Comparison of ENCODE assay signal across 17 mouse cellular contexts in genomic region chr16:49720671-49721070, GRCm38 (mm10). TPM values are rescaled to one million over a fixed set of nuclear protein-coding genes. Genes with fewer than 3 reads are reported as not detected.
A peak's percentile ranks its signal among the peaks of the same experiment; 100 is the strongest.
DNase-seq lines count a peak whose midpoint lies in the region; ATAC-seq and TF ChIP-seq lines count a peak whose summit lies in the region.
"Had no signal": no experiment of that assay in that cellular context is flagged by ENCODE, and none has a peak within 500 bp of the region (broad histone marks: within the 10 kb centered on the region; RNA-seq: fewer than 3 reads in every experiment).

No protein-coding gene starts in this region.

- TF ChIP-seq CTCF in hindbrain, postnatal 0 days (IDR thresholded peaks at IDR 0.05; ENCODE audit: low read depth) = no peak

- H3K4me2 ChIP-seq in hindbrain, postnatal 0 days (ENCODE audit: low read depth, low read length) = no peak overlapping the region
- H3K4me2 ChIP-seq in hindbrain, embryonic 11.5 days (replicated peaks; ENCODE audit: low read depth, low read length) = no peak overlapping the region
- no peak overlapping the region for H3K4me2 ChIP-seq in heart, embryonic 11.5 days
- H3K4me2 ChIP-seq: heart, embryonic 13.5 days; limb, embryonic 12.5 days had no signal

- H3K9ac ChIP-seq in hindbrain, postnatal 0 days (replicated peaks; ENCODE audit: low read length) = no peak overlapping the region
- no peak overlapping the region for H3K9ac ChIP-seq in hindbrain, embryonic 11.5 days (ENCODE audit: low read depth, low read length)
- no peak overlapping the region for H3K9ac ChIP-seq in heart, embryonic 11.5 days (ENCODE audit: low read depth, low read length)
- H3K9ac ChIP-seq: heart, embryonic 13.5 days; limb, embryonic 12.5 days; liver, embryonic 14.5 days had no signal

- no peak overlapping the region for H3K27ac ChIP-seq in hindbrain, postnatal 0 days
- no peak overlapping the region for H3K27ac ChIP-seq in hindbrain, embryonic 11.5 days (ENCODE audit: low read depth, low read length)
- H3K27ac ChIP-seq in heart, embryonic 11.5 days (ENCODE audit: low read depth, low read length) = no peak overlapping the region
- H3K27ac ChIP-seq: heart, embryonic 13.5 days; layer of hippocampus, adult 2 months; left cerebral cortex, adult 2 months; limb, embryonic 12.5 days; liver, embryonic 14.5 days had no signal

- no peaks in the 10 kb centered on the region for H3K27me3 ChIP-seq in hindbrain, postnatal 0 days (ENCODE audit: insufficient read depth, low read length)
- no peaks in the 10 kb centered on the region for H3K27me3 ChIP-seq in hindbrain, embryonic 11.5 days (ENCODE audit: control insufficient read depth, insufficient read depth, low read length)
- H3K27me3 ChIP-seq in heart, embryonic 11.5 days (ENCODE audit: control insufficient read depth, insufficient read depth, low read length) = no peaks in the 10 kb centered on the region
- H3K27me3 ChIP-seq: heart, embryonic 13.5 days; limb, embryonic 12.5 days had no signal

- H3K9me3 ChIP-seq in hindbrain, postnatal 0 days (ENCODE audit: low read length) = no peaks in the 10 kb centered on the region
- no peaks in the 10 kb centered on the region for H3K9me3 ChIP-seq in hindbrain, embryonic 11.5 days (ENCODE audit: control insufficient read depth, low read length)
- no peaks in the 10 kb centered on the region for H3K9me3 ChIP-seq in heart, embryonic 11.5 days (replicated peaks; ENCODE audit: control insufficient read depth, low read length)
- H3K9me3 ChIP-seq: G1E; heart, embryonic 13.5 days; limb, embryonic 12.5 days had no signal

- H3K4me3 ChIP-seq in hindbrain, postnatal 0 days (ENCODE audit: low read length) = no peak overlapping the region
- no peak overlapping the region for H3K4me3 ChIP-seq in hindbrain, embryonic 11.5 days (ENCODE audit: low read depth, low read length)
- no peak overlapping the region for H3K4me3 ChIP-seq in heart, embryonic 11.5 days (ENCODE audit: low read depth, low read length)
- H3K4me3 ChIP-seq: heart, embryonic 13.5 days; layer of hippocampus, adult 2 months; left cerebral cortex, adult 2 months; limb, embryonic 12.5 days had no signal

- WGBS in hindbrain, postnatal 0 days = 62% methylated on average over 2 of the region's 2 CpGs
- 91% methylated on average over 2 of the region's 2 CpGs for WGBS in hindbrain, embryonic 11.5 days
- WGBS in heart, embryonic 11.5 days (ENCODE audit: insufficient replicate concordance) = 88% methylated on average over 2 of the region's 2 CpGs

- peak; percentile 75 for DNase-seq in hindbrain, postnatal 0 days (ENCODE audit: low spot score)
- DNase-seq in hindbrain, embryonic 11.5 days (ENCODE audit: low spot score) = no peak
- peak; percentile 51 to 64 for DNase-seq in cerebellum, adult 18-20 months
- peak; percentile 44 to 50 for DNase-seq in cerebellum, postnatal 36 days
- no peak for DNase-seq in spleen, postnatal 14 days (ENCODE audit: low spot score in 2 of 2)
- DNase-seq: heart, postnatal 36 days; midbrain, embryonic 14.5 days had no signal

- peaks cover 15% of the 10 kb centered on the region; the same call in 1 of the 2 replicates for H3K4me1 ChIP-seq in hindbrain, postnatal 0 days (ENCODE audit: insufficient read depth, low read length)
- H3K4me1 ChIP-seq in hindbrain, embryonic 11.5 days (replicated peaks; ENCODE audit: control insufficient read depth, insufficient read depth, low read length) = no peaks in the 10 kb centered on the region
- 0 out of 2 replicates have a peak, but pooled peaks cover 6% of the 10 kb centered on the region for H3K4me1 ChIP-seq in heart, embryonic 11.5 days (ENCODE audit: control insufficient read depth, insufficient read depth, low read length)
- H3K4me1 ChIP-seq: limb, embryonic 12.5 days had no signal

- H3K36me3 ChIP-seq in hindbrain, postnatal 0 days (ENCODE audit: insufficient read depth, low read length) = no peaks in the 10 kb centered on the region
- H3K36me3 ChIP-seq in hindbrain, embryonic 11.5 days (ENCODE audit: control insufficient read depth, insufficient read depth, low read length) = no peaks in the 10 kb centered on the region
- no peaks in the 10 kb centered on the region for H3K36me3 ChIP-seq in heart, embryonic 11.5 days (ENCODE audit: control insufficient read depth, insufficient read depth, low read length)
- H3K36me3 ChIP-seq: heart, embryonic 13.5 days; limb, embryonic 12.5 days had no signal

- ATAC-seq in hindbrain, postnatal 0 days = peak; percentile 70
- no peak for ATAC-seq in hindbrain, embryonic 11.5 days (ENCODE audit: low FRiP score)
- ATAC-seq in cerebellum, adult (ENCODE audit: insufficient number of reproducible peaks, low FRiP score, low TSS enrichment) = 0 out of 2 replicates have a peak, but pooled peaks have one; percentile 34
- ATAC-seq in heart, embryonic 11.5 days (replicated peaks; ENCODE audit: insufficient number of reproducible peaks, low FRiP score, low TSS enrichment) = no peak
- ATAC-seq: CD4-positive, CD25-positive, alpha-beta regulatory T cell, adult 4 months; intestine, embryonic 16.5 days had no signal

RNA-seq across cellular contexts. Expression of gene Ift57, which starts 21.6 kb away (rescaled TPM):
- 10.0 and 11.0 TPM in 2 replicates for total RNA-seq in hindbrain, postnatal 0 days (2014; rRNA removed)
- 46.2 and 51.9 TPM in 2 replicates for polyA plus RNA-seq in hindbrain, postnatal 0 days (2015; fragmentation: Nextera tagmentation; extraction: Ambion mirVana)
- 35.5 and 39.1 TPM in 2 replicates for polyA plus RNA-seq in hindbrain, embryonic 11.5 days (2014; fragmentation: Nextera tagmentation; extraction: Ambion mirVana)
- polyA plus RNA-seq in heart, embryonic 11.5 days (2014; fragmentation: Nextera tagmentation; extraction: Ambion mirVana) = 14.6 and 18.0 TPM in 2 replicates

Comparison
In these comparisons a context has a peak if more than half of its experiments do, and no peak if none do; other contexts are left out.
1. ATAC-seq: peak in hindbrain, postnatal 0 days (single experiment) and cerebellum, adult (single experiment); none in hindbrain, embryonic 11.5 days (single experiment) and heart, embryonic 11.5 days (single experiment).
2. DNase-seq: peak in hindbrain, postnatal 0 days (single experiment), cerebellum, adult 18-20 months (2 of 2) and cerebellum, postnatal 36 days (2 of 2); none in hindbrain, embryonic 11.5 days (single experiment) and spleen, postnatal 14 days (0 of 2).